Mouse (Mus musculus): ENCODE measurements at regions not wholly inside any gene's neighbourhood (a gene's known extent, or its start where the extent isn't known, plus 50 kb on each side); places are given as distances from the start of the nearest gene placed in this dataset.
A peak's percentile ranks its signal among the peaks of the same experiment; 100 is the strongest.

DNA sequence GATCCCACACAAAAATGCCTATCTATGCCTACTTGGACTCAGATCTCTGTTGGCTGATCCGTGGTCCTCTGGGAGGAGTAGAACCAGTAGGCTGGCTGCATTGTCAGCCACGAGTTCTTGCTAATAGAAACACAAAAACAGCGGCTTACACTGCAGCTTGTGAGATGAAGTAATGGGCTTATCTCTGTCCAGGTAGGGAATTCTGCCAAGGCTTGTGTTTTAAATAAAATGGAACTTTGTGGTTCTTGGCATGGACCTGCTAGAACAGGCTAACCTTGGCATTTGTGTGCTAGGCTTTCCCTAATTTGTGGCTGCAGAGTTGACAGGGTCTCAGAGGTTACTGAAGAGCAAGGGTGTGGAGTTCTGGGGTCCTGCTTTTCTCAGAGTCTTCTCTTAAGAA is 242.1 kb upstream of the Auts2 start:
- DNase-seq: peak; percentile 29

DNA sequence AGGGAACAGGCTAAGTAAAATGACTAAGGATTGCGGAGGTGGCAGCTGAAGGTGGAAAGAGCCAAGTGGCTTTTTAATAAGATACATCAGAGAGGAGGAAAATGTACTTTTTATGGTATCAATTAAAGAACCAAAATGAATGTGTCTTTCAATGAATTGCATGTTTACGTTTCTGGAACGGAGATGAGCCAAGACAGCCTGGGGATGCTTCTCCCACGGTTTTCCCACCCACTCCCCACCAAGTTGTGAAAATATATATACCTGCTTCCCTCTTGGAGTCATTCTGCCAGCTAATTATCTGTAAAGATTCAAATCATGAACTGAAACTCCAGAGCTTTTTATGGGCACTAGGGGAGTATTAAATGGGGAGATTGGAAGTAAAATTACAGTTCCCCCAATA is 241.6 kb upstream of the Auts2 start:
- no peak for DNase-seq

DNA sequence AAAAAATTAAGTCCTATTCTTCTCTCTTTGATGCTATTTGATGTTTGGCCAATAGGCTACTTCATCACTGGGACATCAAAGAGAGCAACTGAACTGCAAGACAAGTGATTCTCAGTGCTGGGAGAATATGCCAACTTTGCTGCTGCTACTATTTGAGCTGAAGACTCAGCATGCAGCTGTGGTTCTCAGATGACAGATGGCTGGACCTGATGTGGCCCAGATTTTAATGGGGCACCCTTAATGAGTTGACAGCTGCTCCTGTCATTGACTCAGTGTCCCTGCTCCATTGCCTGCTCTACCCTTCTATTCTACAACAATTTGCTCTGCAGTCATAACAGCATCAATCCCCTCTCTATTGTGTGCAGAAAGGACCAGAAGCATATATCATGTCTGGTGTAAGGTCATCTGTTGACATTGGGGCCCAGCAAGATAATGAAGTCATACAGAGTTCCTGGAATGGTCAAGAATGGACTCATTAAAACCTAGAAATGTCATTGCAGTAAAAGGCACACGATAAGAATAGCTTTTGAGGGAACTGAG is 231.1 kb upstream of the Auts2 start:
- no peak for DNase-seq

DNA sequence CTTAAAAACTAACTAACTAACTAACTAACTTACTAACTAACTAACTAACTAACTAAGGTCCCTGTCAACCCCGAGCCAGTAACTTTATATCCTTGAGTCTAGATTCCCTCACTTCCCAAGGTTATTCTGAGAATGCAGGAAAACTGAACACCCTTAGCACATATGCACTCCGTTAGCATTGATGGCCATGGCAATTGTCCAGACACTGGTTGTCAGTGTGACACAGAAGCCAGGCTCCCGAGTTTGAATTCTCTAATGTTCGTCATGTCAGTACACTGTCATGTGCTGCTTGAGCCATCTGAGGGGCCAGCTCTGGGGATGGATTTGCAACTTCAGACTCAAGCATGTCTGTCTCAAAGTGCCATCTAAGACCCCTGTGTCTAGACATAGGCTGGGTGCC is 217.3 kb upstream of the Auts2 start:
- peak; percentile 46 for DNase-seq

DNA sequence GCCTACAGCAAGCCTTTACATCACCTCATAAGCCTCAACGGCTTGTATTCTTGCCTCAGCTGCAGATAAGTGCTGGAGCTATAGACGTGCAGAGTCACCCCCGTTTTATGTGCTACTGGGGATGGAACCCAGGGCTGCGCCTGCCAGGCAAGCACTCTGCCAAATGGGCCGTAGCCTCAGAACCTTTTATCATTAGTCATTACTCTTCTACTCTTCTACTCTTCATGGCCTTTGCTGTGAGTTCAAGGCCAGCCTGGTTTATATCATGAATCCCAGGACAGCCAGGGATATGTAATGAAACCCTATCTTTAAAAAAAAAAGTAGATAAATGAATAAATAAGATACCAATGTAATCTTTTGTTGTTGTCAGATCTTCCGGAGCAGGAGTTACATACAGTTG is 216.6 kb upstream of the Auts2 start:
- peak; percentile 5 for DNase-seq

DNA sequence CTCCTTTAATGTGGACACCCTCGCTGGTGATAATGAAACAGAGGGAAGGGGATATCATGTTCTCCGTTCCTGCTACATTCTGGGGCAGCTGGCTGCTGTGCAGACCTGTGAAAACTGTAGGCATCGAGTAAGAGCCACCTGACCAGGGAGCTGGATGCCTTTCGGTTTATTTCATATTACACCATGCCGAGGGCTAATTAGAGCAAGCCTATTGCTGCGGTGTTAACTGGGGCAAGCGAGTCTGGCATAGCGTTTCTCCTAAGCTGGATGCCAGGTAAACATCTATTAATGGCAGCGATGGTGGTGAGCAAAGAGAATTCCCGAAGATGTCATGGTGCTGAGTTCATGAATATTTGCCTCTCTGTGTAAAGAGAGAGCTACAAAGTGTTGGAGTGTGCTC is 215.8 kb upstream of the Auts2 start:
- DNase-seq: no peak

DNA sequence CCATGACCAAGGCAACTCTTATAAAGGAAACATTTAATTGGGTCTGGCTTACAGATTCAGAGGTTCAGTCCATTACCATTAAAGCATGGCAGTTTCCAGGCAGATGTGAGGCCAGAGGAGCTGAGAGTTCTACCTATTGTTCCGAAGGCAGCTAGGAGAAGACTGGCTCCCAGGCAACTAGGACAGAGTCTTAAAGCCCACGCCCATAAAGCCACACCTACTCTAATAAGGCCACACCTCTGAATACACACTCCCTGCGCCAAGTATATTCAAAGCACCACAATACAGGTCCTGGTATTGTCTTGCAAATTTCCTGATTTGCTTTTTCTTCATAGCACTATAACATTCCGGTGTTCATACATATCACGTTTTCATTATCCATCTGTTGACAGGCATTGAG is 194.8 kb upstream of the Auts2 start:
- no peak for DNase-seq

DNA sequence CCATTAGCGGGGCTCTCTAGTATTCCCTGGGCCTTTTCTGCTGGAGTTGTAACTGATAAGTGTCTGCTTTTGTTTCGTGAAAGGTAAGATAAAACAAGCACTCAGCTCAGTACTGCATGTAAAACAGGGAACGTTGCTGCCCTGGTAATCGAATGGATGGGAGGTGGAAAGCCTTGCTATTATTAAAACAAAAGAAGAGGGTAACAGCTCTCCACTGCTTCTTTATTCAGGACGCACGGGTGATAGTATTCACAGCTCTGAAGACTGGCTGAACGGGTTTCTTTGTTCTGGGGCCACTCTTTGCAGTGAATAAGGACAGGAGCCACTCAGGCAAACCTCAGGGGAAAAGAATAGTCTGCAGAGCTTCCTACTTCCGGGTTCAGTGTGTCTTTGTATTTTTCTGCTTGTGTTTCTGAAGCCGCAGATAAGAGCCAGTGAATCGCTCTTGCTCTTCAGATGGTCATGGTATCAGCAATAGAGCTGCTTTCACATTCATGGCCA is 185.6 kb upstream of the Auts2 start:
- DNase-seq: no peak

DNA sequence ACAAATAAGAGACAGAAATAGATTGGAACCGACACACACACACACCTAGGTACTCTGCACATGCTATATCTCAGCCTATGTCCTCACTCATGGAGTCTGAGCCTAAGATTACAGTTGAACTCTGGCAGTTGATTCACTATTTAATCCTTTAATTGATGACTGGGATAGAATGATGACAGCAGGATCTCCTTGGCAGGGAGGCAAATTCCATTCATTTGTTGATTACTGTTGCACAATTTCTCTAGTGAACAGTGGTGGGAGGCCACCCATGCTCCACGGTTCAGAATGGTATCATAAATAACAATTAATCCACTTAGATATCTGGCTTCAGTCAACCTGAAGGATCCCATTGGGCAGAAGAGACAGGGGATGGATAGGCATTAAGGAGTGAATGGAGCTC is 181.3 kb upstream of the Auts2 start:
- no peak for DNase-seq

DNA sequence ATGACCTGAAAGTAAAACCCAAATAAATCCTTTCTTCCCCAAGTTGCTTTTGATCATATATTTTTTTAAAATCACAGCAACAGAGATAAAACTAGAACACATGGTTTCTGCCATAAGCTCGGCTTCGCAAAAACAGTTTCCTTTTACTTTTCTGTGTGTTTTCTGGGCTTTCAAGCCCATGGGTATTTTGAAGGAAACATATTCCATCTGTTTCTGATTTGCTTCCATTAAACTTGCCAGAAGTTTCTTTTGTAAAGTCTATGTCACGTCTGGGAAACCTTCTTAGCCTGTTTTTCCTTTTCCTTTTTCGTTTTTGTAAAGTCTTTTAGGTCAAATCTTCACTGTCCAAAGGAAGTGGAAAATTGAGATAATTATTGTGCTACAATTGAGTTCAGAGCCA is 167.2 kb upstream of the Auts2 start:
- no peak for DNase-seq

DNA sequence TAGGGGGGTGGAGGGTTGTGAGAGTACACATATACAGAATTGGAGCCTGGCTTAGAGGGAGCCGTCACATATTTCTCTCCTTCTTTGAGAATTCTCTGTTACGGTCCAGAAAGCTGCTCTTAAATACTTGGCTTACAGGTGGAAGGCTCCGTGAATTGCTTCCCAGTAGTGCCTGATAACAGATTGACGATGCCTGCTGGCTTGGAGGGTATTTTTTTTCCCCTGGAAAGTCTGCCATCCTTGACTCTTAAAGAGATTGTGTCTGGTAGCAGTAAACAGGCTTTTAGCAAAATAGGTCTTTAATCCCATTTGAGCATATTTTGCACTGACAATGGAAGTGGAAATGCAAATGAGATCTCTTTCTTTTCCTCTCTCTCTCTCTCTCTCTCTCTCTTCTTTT is 164.4 kb upstream of the Auts2 start:
- DNase-seq: no peak

DNA sequence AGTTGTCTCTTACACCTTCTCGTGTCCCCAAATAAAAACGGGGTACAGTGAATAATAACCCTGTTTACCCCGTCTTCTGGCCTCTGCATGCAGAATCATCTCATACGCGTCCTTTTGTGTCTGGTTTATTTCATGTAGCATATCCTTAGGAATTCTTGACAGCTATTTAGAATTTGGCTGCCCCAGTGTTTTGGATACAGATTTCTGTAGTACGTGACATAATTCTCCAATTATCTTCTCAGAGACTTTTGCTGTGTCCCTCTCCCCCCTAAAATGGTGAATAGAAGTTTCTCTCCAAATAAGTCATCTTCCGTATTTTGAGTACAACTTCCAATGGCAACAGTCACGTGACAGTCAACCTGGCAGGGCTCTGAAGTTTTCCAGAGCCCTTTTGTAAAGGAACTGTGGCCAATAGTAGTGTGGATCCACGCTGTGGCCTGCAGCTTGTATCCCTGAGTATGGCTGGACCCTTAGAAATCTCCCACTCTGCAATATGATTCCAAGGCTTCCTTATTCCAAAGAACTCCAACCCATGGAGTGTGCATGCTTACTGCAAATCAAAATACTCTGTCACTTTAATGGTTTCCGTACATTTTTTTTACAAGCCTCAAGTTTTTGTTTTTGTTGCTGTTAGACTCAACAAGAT is 160.4 kb upstream of the Auts2 start:
- no peak for DNase-seq

DNA sequence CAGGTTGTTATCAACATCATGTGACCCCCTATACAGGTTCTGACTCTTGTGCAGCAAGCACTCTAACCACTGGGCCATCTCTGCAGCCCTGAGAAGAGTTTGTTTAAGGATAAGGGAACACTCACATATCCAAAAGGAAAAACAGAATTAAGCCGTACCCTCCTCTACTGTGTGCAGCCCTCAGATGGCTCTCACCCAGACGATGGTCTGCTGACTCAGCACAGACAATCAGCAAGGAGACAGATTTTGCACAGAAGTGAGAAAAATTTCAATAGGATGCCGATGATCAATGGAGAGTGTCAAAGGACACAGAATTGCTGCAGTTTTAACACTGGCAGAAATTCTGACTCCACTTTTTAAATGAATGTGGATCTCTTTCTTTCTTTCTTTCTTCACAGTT is 159.4 kb upstream of the Auts2 start:
- DNase-seq: no peak

DNA sequence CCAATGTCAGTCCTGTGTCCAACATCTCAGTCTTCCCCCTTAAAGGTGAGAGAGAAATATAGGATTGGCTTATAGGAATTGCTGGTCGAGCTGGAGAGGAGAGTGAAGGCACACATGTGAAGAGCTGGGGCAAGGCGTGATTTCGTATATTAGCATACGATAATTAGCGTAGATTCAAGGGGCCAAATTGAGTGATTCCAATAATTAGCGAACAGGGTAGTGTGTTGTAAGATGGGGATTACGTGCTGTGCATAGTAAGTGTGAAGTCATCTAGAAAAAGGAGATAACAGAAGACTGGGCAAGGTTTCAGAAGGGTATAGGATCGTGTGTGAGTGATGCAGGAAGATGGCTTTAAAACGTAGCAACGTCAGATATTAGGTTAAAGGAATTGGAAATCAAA is 147.6 kb upstream of the Auts2 start:
- no peak for DNase-seq

DNA sequence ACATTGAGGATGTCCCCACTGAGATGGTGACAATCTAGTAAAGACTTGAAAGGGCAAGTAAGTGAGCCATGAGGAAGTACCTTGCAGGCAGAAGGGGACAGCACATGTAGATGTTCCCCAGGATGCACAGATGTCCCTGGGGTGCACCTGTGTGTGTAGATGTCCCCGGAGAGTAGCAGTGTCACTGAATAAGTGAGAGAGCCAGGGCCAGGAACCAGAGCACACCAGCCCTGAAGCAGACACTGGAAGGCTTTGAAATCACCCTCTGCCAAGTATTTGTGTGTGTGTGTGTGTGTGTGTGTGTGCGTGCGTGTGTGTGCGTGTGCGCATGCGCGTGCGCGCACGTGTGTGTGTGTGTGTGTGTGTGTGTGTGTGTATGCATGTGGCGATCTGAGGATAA is 132.1 kb upstream of the Auts2 start:
- no peak for DNase-seq

DNA sequence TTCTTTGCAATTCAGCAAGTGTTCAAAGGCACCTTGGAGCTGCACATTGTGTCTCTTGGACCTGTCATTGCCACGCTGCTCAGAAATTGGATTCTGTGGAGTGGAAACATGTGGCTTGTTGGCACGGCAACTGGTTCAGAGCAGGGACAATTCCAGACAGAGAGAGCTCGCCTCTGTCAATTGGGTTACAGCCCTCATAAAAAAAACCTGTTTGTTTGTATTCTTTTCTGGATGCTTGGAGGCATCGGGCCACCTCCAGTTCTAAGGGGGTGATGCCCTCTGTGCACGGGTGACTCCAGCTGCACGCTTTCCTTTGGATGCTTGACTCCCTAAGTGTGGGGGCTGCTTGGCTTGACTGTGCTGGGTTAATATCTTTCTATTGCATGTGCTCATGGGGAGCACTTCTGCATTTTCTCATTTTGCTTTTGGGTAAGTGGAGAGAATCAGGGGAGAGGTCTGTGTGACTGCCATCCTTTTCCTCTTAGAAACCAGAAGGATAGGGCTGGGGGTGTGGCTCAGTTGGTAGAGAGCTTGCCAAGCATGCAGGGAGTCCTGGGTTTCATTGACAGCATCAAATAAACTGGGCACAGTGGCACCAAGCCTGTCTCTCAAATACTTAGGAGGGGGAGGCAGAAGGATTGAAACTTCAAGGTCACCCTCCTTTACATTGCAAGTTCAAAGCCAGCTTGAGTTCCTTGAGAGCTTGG is 130.6 kb upstream of the Auts2 start:
- DNase-seq: no peak

DNA sequence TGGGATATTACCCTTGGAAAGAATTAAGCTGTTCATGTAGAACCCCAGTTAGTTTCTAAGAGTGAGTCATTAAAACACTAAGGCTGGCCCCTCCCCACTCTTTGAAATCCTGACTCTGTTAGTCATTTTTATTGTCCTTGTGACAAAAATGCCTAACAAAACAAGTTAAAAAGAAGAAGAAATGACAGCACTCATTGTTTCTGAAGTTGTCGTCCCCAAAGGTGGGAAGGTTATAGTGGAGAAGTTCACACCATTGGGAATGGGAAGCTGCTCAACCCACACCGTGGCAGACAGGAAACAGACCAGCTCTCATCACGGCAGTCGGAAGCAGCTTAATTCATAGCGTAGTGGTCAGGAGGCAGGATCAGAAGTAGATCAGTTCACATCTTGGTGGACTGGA is 128.4 kb upstream of the Auts2 start:
- no peak for DNase-seq

DNA sequence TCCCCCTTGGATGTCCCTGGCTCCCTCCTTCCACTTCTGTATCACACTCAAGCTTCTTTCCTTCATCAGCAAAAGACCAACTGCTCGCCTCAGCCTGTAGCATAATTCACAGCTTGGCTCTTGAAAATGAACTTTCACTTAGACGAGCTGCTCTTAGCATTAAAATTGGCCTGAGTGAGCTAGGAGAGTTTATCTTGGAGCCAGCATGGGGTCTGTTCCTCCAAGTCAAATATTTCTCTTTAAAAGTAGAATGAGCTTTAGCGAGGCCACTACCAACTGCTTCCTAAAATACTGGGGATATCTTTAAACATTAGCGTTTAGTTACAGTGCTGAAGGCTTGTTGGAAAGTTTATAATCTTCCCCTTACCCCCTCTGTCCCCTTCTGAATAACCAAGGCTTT is 124.2 kb upstream of the Auts2 start:
- no peak for DNase-seq

DNA sequence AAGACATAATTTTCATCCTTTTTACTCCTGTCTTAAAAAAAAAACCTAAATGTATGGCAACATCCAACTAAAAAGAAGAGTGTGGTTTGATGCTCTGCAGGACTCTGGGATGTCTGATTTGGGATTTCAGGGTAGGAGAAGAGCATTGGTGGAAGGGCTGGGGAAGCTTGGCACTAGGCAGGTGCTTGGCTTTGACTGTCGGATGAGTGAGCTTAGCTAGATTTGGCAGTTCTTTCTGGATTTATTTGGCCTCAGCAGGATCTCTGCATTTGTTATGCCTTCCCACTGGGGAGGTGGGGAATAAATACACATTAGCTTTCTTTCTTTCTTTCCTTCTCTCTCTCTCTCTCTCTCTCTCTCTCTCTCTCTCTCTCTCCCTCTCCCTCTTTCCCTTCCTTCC is 118.1 kb upstream of the Auts2 start:
- DNase-seq: no peak

DNA sequence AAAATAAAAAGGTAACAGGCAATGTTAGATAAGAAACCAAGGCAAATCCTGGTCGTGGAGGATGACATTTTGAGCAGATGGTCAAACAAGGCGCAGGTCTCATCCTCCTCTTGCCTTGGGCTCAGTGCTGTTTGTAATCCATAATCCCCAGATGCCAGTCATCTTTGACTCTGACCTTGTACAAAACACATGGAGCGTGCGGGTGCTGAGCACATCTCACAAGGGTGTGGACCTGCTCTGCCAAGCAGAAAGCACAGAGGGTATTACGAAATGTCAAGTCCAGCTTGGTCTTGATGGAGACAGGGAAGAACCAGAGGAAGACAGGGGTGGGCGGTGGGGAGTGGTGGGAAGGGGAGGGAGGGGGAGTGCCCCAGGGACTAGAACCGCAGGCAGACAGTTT is 116.9 kb upstream of the Auts2 start:
- no peak for DNase-seq

DNA sequence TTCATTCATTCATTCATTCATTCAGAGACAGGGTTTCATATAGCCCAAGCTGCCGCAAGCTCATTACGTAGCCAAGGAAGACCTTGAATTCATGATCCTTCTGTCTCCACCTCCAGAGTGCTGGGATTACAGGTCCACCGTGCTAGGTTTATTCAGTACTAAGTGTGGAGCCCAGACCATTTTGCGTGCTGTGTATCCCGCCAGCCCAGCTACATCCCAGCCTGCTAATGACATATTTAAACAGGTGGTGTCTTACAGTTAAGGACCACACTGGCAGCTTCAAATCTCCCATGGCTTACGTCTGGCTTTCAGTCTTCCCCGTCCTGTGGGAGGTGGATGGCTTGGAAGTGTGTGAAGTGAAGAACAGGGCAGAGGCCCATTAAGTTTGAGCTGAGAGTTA is 111.2 kb upstream of the Auts2 start:
- no peak for DNase-seq

DNA sequence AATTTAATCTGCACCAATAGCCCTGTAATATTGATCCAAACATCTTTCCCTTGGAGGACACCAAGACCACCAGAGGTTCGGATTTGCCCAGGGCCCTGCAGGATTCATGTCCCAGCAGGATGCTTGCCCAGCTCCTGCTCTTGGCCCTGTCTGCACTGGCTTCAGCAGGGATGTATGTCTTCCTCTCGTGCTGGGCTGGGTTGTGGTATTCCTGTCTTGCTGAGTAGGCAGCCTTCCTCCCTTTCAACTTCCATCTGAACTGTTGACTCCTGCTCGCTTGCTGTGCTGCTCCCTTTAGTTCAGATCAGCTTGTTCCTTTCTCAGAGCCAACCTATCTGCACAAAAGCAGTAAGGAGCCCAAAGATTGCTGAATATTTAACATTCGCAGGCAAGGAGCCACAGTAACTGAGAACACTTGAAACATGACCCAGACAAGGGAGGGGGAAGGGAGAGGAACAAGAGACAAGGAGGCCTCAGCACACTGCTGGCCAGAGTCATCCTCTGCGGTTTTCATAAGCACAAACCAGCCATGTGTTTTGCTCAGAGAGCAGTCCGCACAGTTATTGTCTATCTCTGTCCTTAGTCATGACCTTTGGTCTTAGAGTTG is 110.7 kb upstream of the Auts2 start:
- peak; percentile 14 for DNase-seq

DNA sequence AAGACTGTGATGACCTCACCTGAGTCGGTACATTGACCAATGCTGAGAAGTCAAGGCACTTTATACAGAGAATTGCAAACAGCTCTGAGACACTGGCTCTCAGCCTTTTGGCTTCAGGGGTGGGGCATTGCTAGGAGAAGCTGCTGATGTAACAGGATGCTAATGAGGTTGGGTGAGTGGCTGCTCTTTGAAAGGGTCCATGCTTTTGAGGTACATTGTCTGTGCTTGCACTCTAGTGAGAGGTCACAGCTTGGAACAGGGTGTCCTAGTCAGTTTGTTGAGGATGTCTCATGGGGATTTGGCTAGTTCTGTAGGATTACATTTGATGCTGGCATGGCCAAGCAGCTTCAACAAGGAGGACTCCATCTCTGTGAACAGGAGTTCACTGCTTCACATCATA is 109.1 kb upstream of the Auts2 start:
- DNase-seq: no peak

DNA sequence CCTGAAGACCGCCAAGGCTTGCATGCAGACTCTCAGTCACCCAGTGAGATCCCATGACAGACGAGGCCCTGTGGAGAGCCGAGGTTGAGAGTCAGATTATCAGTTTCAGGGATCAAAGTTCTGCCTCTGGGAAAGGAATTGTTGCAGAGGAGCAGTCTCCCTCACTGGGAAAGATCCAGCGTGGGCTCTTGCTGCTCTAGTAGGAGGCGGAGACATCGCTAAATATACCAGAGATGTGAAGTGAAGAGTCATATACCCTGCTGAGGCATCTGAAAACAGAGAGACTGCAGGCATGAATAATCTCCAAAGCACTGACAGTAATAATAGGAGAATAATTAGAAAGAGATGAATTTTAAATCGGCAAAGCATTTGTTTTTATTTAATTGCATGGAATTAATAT is 106.6 kb upstream of the Auts2 start:
- no peak for DNase-seq
